Mouse (Mus musculus) C2C12 (cell line): ENCODE measurements around the gene Enc1. TPM values are rescaled to one million over a fixed set of nuclear protein-coding genes. Genes with fewer than 3 reads are reported as not detected.

ENCODE experiments used
- H3K27me3 ChIP-seq: one replicate; pipeline ENCODE4 v1.6.1; 2011; ENCODE audit not compliant: control insufficient read depth, insufficient read depth, insufficient read length
- H3K36me3 ChIP-seq: one replicate; pipeline ENCODE4 v1.6.1; 2011; ENCODE audit not compliant: control insufficient read depth, insufficient read depth
- H3K4me3 ChIP-seq: one replicate; pipeline ENCODE4 v1.5.1; 2011; ENCODE audit warnings: mild to moderate bottlenecking, control low read depth; ENCODE audit not compliant: poor library complexity, insufficient read depth, severe bottlenecking
- H3K79me2 ChIP-seq: one replicate; pipeline ENCODE4 v1.6.1; 2011; ENCODE audit not compliant: control insufficient read depth, insufficient read depth
- H3K79me3 ChIP-seq: one replicate; pipeline ENCODE4 v1.6.1; 2011; ENCODE audit warnings: low read depth, control low read depth
- H3ac ChIP-seq: one replicate; pipeline ENCODE3; 2011; ENCODE audit warnings: low read depth; ENCODE audit not compliant: control insufficient read depth, insufficient read length
- CEBPB ChIP-seq: IDR thresholded peaks from one replicate; pipeline ENCODE4 v1.6.1; 2011; ENCODE audit warnings: low read depth, mild to moderate bottlenecking, control low read depth, moderate library complexity
- CTCF ChIP-seq: IDR thresholded peaks from one replicate; pipeline ENCODE4 v1.5.1; 2011; ENCODE audit not compliant: control insufficient read depth, insufficient read depth, insufficient read length
- FOSL1 ChIP-seq: IDR thresholded peaks from one replicate; pipeline ENCODE4 v1.8.0; 2011; ENCODE audit warnings: mild to moderate bottlenecking, low read length; ENCODE audit not compliant: poor library complexity, insufficient read depth, severe bottlenecking
- MAX ChIP-seq: IDR thresholded peaks from one replicate; pipeline ENCODE4 v1.6.1; 2011; ENCODE audit warnings: mild to moderate bottlenecking, control low read depth
- MYOD1 ChIP-seq: IDR thresholded peaks from one replicate; pipeline ENCODE4 v1.6.1; 2011; ENCODE audit warnings: low read depth; ENCODE audit not compliant: control insufficient read depth, insufficient read length
- MYOG ChIP-seq: IDR thresholded peaks from one replicate; pipeline ENCODE4 v1.6.1; 2011; ENCODE audit not compliant: control insufficient read depth, insufficient read length; ENCODE audit errors: extremely low read depth
- USF1 ChIP-seq: IDR thresholded peaks from one replicate; pipeline ENCODE4 v1.6.1; 2011; ENCODE audit warnings: low read depth, mild to moderate bottlenecking, control low read depth, moderate library complexity
- polyA plus RNA-seq: library from polyadenylated mRNA; unstranded; fragments of >200 nt; fragmentation: generic; extraction: Trizol; gene quantifications from one replicate; pipeline ENCODE4 v1.2.1, GENCODE M21; 2012; ENCODE audit warnings: missing spikeins

Gene Enc1
- polyA plus RNA-seq, 1 experiment = 40.9 TPM

- TF ChIP-seq MAX (no peak), USF1 (no peak), FOSL1 (no peak), CTCF (no peak), MYOD1 (no peak), MYOG (no peak), CEBPB (no peak)
- Histone ChIP-seq H3K36me3 (peaks cover 60% of the 10 kb centered on the region), H3K27me3 (no peaks in the 10 kb centered on the region)
Measured at GRCm38 (mm10) chr13:97251736-97252135, 10.8 kb downstream of the Enc1 start.

GRCm38 (mm10) chr13:97252469-97252868 lies 11.6 kb downstream of the Enc1 start:
- TF ChIP-seq CEBPB = no peak
- no peak for TF ChIP-seq CTCF
- no peak for TF ChIP-seq MAX
- TF ChIP-seq MYOD1 = no peak
- TF ChIP-seq MYOG = no peak
- H3K27me3 ChIP-seq = no peaks in the 10 kb centered on the region
- H3K79me3 ChIP-seq = peaks cover 31% of the 10 kb centered on the region
- peaks cover 43% of the 10 kb centered on the region for H3K79me2 ChIP-seq
- H3K36me3 ChIP-seq = peaks cover 53% of the 10 kb centered on the region
- H3K4me3 ChIP-seq = no peak overlapping the region
- H3ac ChIP-seq = no peak overlapping the region

More at GRCm38 (mm10) chr13:97251736-97252135, 10.8 kb downstream of the Enc1 start:
- H3K4me3 ChIP-seq = no peak overlapping the region
- H3K79me3 ChIP-seq = peaks cover 38% of the 10 kb centered on the region
- H3ac ChIP-seq = no peak overlapping the region
- H3K79me2 ChIP-seq = peaks cover 50% of the 10 kb centered on the region

DNA sequence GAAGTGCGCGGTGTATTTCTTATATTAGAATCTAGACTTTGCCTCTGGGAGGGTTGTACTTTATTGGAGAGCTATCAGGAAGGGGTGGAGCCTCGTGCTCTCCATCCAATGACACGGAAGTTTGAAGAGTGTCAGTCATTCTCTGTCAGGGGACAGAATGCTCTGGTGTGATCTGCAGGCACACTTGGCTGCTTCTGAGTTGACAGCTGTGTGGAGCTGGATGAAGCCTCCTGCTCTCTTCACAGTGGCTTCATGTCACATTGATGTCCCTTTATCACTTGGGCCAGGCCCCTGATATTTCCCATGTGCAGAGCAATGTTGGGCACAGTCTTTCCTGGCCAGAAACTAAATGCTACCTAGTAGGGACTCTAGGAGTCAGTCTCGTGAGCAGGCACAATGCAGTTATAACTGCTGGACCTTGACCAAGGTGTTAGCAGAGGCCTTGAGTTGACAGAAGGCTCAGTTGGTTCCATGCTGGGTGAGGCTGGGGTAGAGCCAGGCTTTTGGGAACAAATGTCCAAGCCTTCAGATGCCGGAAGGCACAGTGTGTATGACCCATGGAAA lies 12.6 kb downstream of the Enc1 start:
- no peaks in the 10 kb centered on the region for H3K27me3 ChIP-seq
- peaks cover 33% of the 10 kb centered on the region for H3K79me2 ChIP-seq
- peaks cover 20% of the 10 kb centered on the region for H3K79me3 ChIP-seq
- no peak overlapping the region for H3K4me3 ChIP-seq
- no peak overlapping the region for H3ac ChIP-seq
- peaks cover 43% of the 10 kb centered on the region for H3K36me3 ChIP-seq
- TF ChIP-seq CEBPB = no peak
- TF ChIP-seq MYOD1 = no peak
- no peak for TF ChIP-seq MYOG
- no peak for TF ChIP-seq MAX
- no peak for TF ChIP-seq CTCF
- no peak for TF ChIP-seq USF1
- TF ChIP-seq FOSL1 = no peak

- H3K79me2 ChIP-seq = peaks cover 28% of the 10 kb centered on the region
- H3ac ChIP-seq = no peak overlapping the region
- peaks cover 41% of the 10 kb centered on the region for H3K36me3 ChIP-seq
- H3K4me3 ChIP-seq = no peak overlapping the region
- peaks cover 19% of the 10 kb centered on the region for H3K79me3 ChIP-seq
- no peaks in the 10 kb centered on the region for H3K27me3 ChIP-seq
- TF ChIP-seq MAX (no peak), FOSL1 (no peak)
Measured at GRCm38 (mm10) chr13:97253994-97254393, 13.1 kb downstream of the Enc1 start.

DNA sequence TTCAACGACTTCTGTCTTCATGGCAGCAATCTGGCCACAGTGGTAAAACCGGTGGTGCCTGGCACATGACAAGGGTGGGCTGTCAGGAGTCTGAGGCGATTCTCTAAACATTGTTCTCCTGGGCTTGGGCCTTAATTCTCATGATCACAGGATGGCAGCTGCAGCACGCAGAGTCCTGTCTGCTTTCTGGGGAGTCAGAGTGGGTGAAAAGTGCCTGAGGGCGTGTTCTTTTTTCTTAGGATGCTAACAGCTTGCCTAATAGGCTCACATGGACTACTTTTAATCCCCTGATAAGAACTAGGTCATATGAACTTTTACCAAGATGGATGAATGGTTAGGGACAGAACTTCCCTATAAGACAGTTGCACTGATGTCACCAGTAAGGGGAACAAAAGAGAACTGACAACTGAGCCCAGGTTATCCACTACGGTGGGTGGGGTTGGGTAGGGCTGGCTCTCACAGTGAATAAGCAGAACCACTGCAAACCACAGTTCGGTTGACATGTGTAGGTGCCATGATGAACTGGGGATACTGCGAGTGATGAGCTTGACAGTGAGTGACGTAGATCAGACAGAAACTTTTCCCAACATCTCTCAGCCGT lies 13.8 kb downstream of the Enc1 start:
- Histone ChIP-seq H3K79me3 (peaks cover 19% of the 10 kb centered on the region), H3K79me2 (peaks cover 28% of the 10 kb centered on the region), H3K36me3 (peaks cover 41% of the 10 kb centered on the region), H3K4me3 (no peak overlapping the region), H3K27me3 (no peaks in the 10 kb centered on the region), H3ac (no peak overlapping the region)
- TF ChIP-seq FOSL1 (no peak), MAX (no peak), MYOD1 (no peak), MYOG (no peak), CEBPB (no peak), USF1 (no peak), CTCF (no peak)
